Mouse (Mus musculus): ENCODE data around the gene Atf6. TPM values are rescaled to one million over a fixed set of nuclear protein-coding genes. Genes with fewer than 3 reads are reported as not detected.
A peak's percentile ranks its signal among the peaks of the same experiment; 100 is the strongest.

Gene Atf6
- polyA plus RNA-seq, 1 experiment from 2014 or later = 8.2 TPM

- H3K4me2 ChIP-seq (replicated peaks) = no peak overlapping the region
- H3K9ac ChIP-seq = no peak overlapping the region
- H3K27ac ChIP-seq = no peak overlapping the region
- no peaks in the 10 kb centered on the region for H3K9me3 ChIP-seq
- H3K4me3 ChIP-seq = no peak overlapping the region
- H3K36me3 ChIP-seq = peaks cover 13% of the 10 kb centered on the region; the same call in 1 of the 2 replicates
- no peaks in the 10 kb centered on the region for H3K27me3 ChIP-seq
- ATAC-seq (ENCODE audit: low FRiP score, low read depth) = no peak
- 84% methylated on average over 8 of the region's 8 CpGs for WGBS
- H3K4me1 ChIP-seq = no peaks in the 10 kb centered on the region
These were observed 158.1 kb downstream of the Atf6 start for GRCm38 (mm10) chr1:170709481-170709880.

GRCm38 (mm10) chr1:170709034-170709433, 158.5 kb downstream of the Atf6 start:
- no peak for ATAC-seq (ENCODE audit: low FRiP score, low read depth)
- no peaks in the 10 kb centered on the region for H3K9me3 ChIP-seq
- no peak overlapping the region for H3K4me3 ChIP-seq
- WGBS = 88% methylated on average over 3 of the region's 3 CpGs
- H3K27me3 ChIP-seq = no peaks in the 10 kb centered on the region
- no peak overlapping the region for H3K9ac ChIP-seq
- H3K27ac ChIP-seq = peak overlapping the region; percentile 12; the same call in 1 of the 2 replicates
- peaks cover 13% of the 10 kb centered on the region; the same call in 1 of the 2 replicates for H3K36me3 ChIP-seq
- H3K4me2 ChIP-seq (replicated peaks) = no peak overlapping the region
- H3K4me1 ChIP-seq = no peaks in the 10 kb centered on the region

GRCm38 (mm10) chr1:170706046-170706445, 161.5 kb downstream of the Atf6 start:
- ATAC-seq (ENCODE audit: low FRiP score, low read depth) = no peak
- Histone ChIP-seq H3K9me3 (no peaks in the 10 kb centered on the region), H3K4me3 (no peak overlapping the region), H3K4me1 (peaks cover 14% of the 10 kb centered on the region), H3K27ac (no peak overlapping the region), H3K36me3 (peaks cover 13% of the 10 kb centered on the region; the same call in 1 of the 2 replicates), H3K9ac (no peak overlapping the region), H3K4me2 (replicated peaks) (no peak overlapping the region), H3K27me3 (no peaks in the 10 kb centered on the region)
- 74% methylated on average over 4 of the region's 4 CpGs for WGBS

- no peaks in the 10 kb centered on the region for H3K27me3 ChIP-seq
- no peak overlapping the region for H3K4me2 ChIP-seq (replicated peaks)
- no peak overlapping the region for H3K9ac ChIP-seq
- H3K36me3 ChIP-seq = peaks cover 13% of the 10 kb centered on the region; the same call in 1 of the 2 replicates
- no peak overlapping the region for H3K4me3 ChIP-seq
- 68% methylated on average over 4 of the region's 4 CpGs for WGBS
- peaks cover 20% of the 10 kb centered on the region for H3K4me1 ChIP-seq
- H3K27ac ChIP-seq = no peak overlapping the region
- ATAC-seq (ENCODE audit: low FRiP score, low read depth) = no peak
- H3K9me3 ChIP-seq = no peaks in the 10 kb centered on the region
These were observed 162.5 kb downstream of the Atf6 start for GRCm38 (mm10) chr1:170704911-170705594.

GRCm38 (mm10) chr1:170704103-170704502, 163.5 kb downstream of the Atf6 start:
- Histone ChIP-seq H3K27me3 (no peaks in the 10 kb centered on the region), H3K9ac (no peak overlapping the region), H3K9me3 (no peaks in the 10 kb centered on the region), H3K4me2 (replicated peaks) (no peak overlapping the region), H3K4me3 (no peak overlapping the region), H3K36me3 (peaks cover 7% of the 10 kb centered on the region; the same call in 1 of the 2 replicates), H3K27ac (no peak overlapping the region), H3K4me1 (peaks cover 26% of the 10 kb centered on the region)
- no peak for ATAC-seq (ENCODE audit: low FRiP score, low read depth)
- 82% methylated on average over 6 of the region's 6 CpGs for WGBS

GRCm38 (mm10) chr1:170702958-170703357, 164.6 kb downstream of the Atf6 start:
- WGBS = 85% methylated on average over 6 of the region's 6 CpGs
- Histone ChIP-seq H3K9me3 (no peaks in the 10 kb centered on the region), H3K4me3 (no peak overlapping the region), H3K9ac (no peak overlapping the region), H3K27ac (no peak overlapping the region), H3K4me1 (peaks cover 26% of the 10 kb centered on the region), H3K27me3 (no peaks in the 10 kb centered on the region), H3K4me2 (replicated peaks) (no peak overlapping the region), H3K36me3 (peaks cover 3% of the 10 kb centered on the region; the same call in 1 of the 2 replicates)
- no peak for ATAC-seq (ENCODE audit: low FRiP score, low read depth)

- peak overlapping the region; percentile 76; the same call in 1 of the 2 replicates for H3K27ac ChIP-seq
- no peak overlapping the region for H3K4me3 ChIP-seq
- H3K4me1 ChIP-seq = peaks cover 26% of the 10 kb centered on the region
- ATAC-seq (ENCODE audit: low FRiP score, low read depth) = peak; percentile 67
- H3K9me3 ChIP-seq = no peaks in the 10 kb centered on the region
- H3K27me3 ChIP-seq = no peaks in the 10 kb centered on the region
- H3K36me3 ChIP-seq = no peaks in the 10 kb centered on the region
- H3K9ac ChIP-seq = no peak overlapping the region
- 84% methylated on average over 2 of the region's 2 CpGs for WGBS
- no peak overlapping the region for H3K4me2 ChIP-seq (replicated peaks)
These were observed 165.3 kb downstream of the Atf6 start for GRCm38 (mm10) chr1:170702263-170702662.

GRCm38 (mm10) chr1:170701582-170701981, 166.0 kb downstream of the Atf6 start:
- no peaks in the 10 kb centered on the region for H3K36me3 ChIP-seq
- no peaks in the 10 kb centered on the region for H3K27me3 ChIP-seq
- H3K9ac ChIP-seq = 0 out of 2 replicates have a peak overlapping the region, but pooled peaks have one; percentile 8
- H3K4me3 ChIP-seq = no peak overlapping the region
- H3K9me3 ChIP-seq = no peaks in the 10 kb centered on the region
- ATAC-seq (ENCODE audit: low FRiP score, low read depth) = no peak
- H3K4me1 ChIP-seq = peaks cover 26% of the 10 kb centered on the region
- WGBS = 76% methylated on average over 8 of the region's 8 CpGs
- H3K4me2 ChIP-seq (replicated peaks) = no peak overlapping the region
- H3K27ac ChIP-seq = peak overlapping the region; percentile 76

- 21% methylated on average over 3 of the region's 3 CpGs for WGBS
- H3K9me3 ChIP-seq = no peaks in the 10 kb centered on the region
These were observed 166.4 kb downstream of the Atf6 start for GRCm38 (mm10) chr1:170701178-170701577.

GRCm38 (mm10) chr1:170700496-170701027, 167.0 kb downstream of the Atf6 start:
- H3K27me3 ChIP-seq = no peaks in the 10 kb centered on the region
- no peaks in the 10 kb centered on the region for H3K9me3 ChIP-seq
- H3K9ac ChIP-seq = no peak overlapping the region
- no peak overlapping the region for H3K4me3 ChIP-seq
- WGBS = 81% methylated on average over 3 of the region's 3 CpGs
- ATAC-seq (ENCODE audit: low FRiP score, low read depth) = no peak
- no peak overlapping the region for H3K4me2 ChIP-seq (replicated peaks)
- H3K4me1 ChIP-seq = peaks cover 28% of the 10 kb centered on the region
- H3K36me3 ChIP-seq = no peaks in the 10 kb centered on the region
- H3K27ac ChIP-seq = peak overlapping the region; percentile 76; the same call in 1 of the 2 replicates

More at GRCm38 (mm10) chr1:170701178-170701577, 166.4 kb downstream of the Atf6 start:
- ATAC-seq (ENCODE audit: low FRiP score, low read depth) = peak; percentile 24; the same call in 1 of the 2 replicates
- Histone ChIP-seq H3K4me2 (replicated peaks) (no peak overlapping the region), H3K27ac (peak overlapping the region; percentile 76), H3K27me3 (no peaks in the 10 kb centered on the region), H3K4me1 (peaks cover 26% of the 10 kb centered on the region), H3K36me3 (no peaks in the 10 kb centered on the region), H3K9ac (0 out of 2 replicates have a peak overlapping the region, but pooled peaks have one; percentile 8), H3K4me3 (no peak overlapping the region)

- Histone ChIP-seq H3K4me3 (no peak overlapping the region), H3K4me1 (peaks cover 38% of the 10 kb centered on the region), H3K4me2 (replicated peaks) (no peak overlapping the region), H3K9me3 (no peaks in the 10 kb centered on the region), H3K27ac (no peak overlapping the region), H3K36me3 (no peaks in the 10 kb centered on the region), H3K9ac (no peak overlapping the region), H3K27me3 (no peaks in the 10 kb centered on the region)
- 71% methylated on average over 9 of the region's 9 CpGs for WGBS
- ATAC-seq (ENCODE audit: low FRiP score, low read depth) = no peak
These were observed 168.0 kb downstream of the Atf6 start for GRCm38 (mm10) chr1:170699553-170699952.

- no peak overlapping the region for H3K9ac ChIP-seq
- peak overlapping the region; percentile 4; the same call in 1 of the 2 replicates for H3K27ac ChIP-seq
- peaks cover 44% of the 10 kb centered on the region for H3K4me1 ChIP-seq
- no peaks in the 10 kb centered on the region for H3K36me3 ChIP-seq
- no peaks in the 10 kb centered on the region for H3K27me3 ChIP-seq
- no peaks in the 10 kb centered on the region for H3K9me3 ChIP-seq
- no peak overlapping the region for H3K4me3 ChIP-seq
- WGBS = 69% methylated on average over 3 of the region's 3 CpGs
- no peak overlapping the region for H3K4me2 ChIP-seq (replicated peaks)
- no peak for ATAC-seq (ENCODE audit: low FRiP score, low read depth)
These were observed 168.8 kb downstream of the Atf6 start for GRCm38 (mm10) chr1:170698771-170699170.
